Mouse (Mus musculus) bone marrow, adult 2 months (tissue): Measurements from ENCODE around the gene Tprn.

Source experiments
- CTCF ChIP-seq: fragments of 200-500 bp; IDR thresholded peaks from 2 replicates; pipeline ENCODE4 v1.5.1; 2011; ENCODE audit warnings: low read length, control low read depth; ENCODE audit not compliant: control insufficient read depth, insufficient read depth
- POLR2A ChIP-seq: fragments of 200-500 bp; IDR thresholded peaks from 2 replicates; pipeline ENCODE4 v1.6.1; 2011; ENCODE audit warnings: low read depth, mild to moderate bottlenecking, control low read depth, low read length, borderline replicate concordance; ENCODE audit not compliant: control insufficient read depth

GRCm38 (mm10) chr2:25213266-25213865 lies 49.1 kb upstream of the Tprn start:
- no peak for TF ChIP-seq POLR2A
- TF ChIP-seq CTCF: no peak
